Mouse (Mus musculus) adrenal gland, postnatal 10 days (tissue): Measurements from ENCODE around the gene Tcf20. TPM values are rescaled to one million over a fixed set of nuclear protein-coding genes. Genes with fewer than 3 reads are reported as not detected.
"Not testable (repeated sequence)": the region's sequence is repeated elsewhere in the genome, so short reads cannot be mapped to it uniquely, and the experiment has no call there.

Experiments used
- DNase-seq: peaks from one replicate; pipeline ENCODE4 v3.0.0; 2021; ENCODE audit warnings: mixed read lengths
- microRNA-seq: library from miRNA; unstranded; fragments of <30 nt; microRNA quantifications from one replicate; pipeline ENCODE4 v1.2.0, GENCODE M21; 2021
- total RNA-seq, 2 experiments: library from RNA; stranded (reverse); gene quantifications; 2 replicates each; pipeline ENCODE4 v1.2.3; 2021

Gene Tcf20
- total RNA-seq, 2 experiments from 2014 or later = 70.8 to 71.5 TPM

DNA sequence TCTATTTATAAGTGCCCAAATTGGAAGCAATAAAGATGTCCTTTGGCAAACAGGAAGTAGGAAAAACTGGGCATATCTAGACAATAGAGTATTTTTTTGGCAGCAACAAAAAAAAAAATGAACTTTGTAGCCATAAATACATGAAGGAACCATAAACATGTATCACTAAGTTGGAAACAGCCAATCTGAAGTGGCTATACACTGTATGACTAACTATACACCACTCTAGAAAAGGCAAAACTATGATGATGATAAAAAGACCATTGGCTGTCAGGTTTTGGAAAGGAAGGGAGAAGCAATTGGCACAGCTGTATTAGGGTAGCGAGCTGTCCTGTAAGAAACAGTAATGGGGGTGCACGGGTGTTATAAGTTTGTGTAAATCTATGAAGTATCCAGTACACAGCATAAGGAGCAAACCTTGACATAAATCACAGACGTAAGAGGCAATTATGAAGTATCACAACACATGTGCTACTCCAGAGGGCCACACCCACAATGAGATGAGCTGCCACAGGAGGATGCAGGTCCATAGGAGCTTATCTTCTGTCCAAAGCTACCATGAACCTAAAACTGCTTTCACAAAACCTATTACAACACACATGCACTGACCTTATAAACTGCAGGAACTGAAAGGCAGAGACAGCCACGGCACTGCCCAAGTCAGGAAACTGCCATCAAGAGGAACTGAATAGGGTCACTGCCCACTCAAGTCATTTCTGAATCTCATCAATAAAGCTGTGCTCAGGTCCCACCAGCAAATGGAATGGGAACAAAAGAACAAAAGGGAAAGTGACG lies 180.5 kb downstream of the Tcf20 start:
- DNase-seq = no peak

DNA sequence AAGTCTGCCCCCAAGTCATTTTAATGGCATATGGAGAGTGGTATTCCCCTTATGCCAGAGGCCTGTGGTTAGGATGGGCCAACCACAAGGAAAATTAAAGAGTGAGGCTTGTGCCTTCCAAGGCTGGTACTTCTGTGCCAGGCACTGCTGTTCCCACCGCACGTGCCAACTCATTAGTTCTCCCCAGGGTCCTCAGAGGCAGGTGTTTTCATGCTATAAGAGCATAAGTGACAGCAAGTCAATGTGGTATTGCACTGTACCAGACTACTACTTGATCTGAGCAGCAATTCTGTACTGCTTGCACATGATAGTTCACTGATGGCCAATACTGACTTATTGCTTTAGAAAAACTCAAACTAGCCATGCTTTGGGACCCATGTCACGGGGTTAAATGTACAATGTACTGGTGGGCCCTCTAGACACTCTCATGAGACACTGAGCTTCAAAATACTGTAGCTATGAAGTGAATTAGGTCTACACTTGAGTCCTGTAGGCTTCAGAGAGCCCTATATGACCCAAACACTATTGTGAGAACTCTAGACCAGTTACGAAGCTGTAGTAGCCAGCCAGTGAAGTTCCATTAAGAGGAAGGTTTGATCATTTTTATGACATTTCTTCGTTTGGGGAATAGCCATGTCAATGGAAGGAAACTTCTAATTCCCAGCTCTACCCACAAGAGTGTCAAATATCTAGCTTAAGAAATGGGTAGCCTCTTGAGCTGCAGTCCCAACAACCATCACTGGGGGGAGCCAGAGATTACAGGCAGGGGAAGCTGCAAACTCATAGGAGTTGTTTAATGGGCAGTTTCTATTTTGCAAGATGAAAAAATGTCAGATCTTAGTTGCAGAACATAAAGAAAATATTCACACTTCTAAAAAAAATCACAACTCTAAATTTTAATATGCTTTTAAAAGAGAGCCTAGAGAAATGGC lies 182.7 kb downstream of the Tcf20 start:
- peak; percentile 91 for DNase-seq

DNA sequence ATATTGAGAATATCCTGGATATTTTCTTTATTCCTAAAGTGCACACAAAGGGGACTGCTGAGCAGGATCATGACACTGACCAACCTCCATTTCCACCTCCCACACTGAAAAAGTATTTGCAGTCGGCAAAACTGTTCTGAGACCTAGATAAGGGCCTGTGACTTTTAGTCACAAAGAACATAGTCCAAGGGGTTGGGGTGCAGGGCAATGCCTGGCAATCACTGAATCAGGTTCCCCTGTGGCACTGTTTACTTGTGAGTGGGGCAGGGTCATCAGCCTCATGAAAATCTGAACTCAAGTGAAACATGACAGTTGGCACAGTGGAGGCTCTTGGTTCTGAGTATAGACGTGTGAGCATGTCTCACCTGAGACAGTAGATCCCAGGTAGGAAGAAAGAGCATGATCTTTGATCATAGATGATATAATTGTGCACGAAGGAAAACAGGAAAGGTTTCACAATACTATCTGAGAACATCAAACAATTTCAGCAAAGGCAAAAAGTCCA lies 191.7 kb downstream of the Tcf20 start:
- DNase-seq = no peak

DNA sequence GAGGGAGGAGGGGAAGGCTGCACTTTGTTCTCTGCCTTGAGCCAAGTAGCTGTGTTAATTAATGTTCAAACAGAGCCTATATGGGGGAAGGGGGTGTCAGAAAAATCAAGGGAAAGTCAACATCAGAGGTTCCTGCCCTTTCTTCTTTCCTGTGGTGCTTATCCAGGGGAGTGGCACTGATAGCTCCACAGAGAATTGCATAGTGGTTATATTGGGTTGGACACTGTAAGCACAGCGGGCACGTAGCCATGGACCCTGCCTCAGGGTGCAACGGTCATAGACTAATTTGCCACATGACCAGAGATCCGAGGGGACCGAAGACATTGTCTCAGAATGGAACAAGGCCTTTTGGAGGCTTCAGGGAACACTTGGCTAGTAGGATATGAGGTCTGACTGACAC lies 193.4 kb downstream of the Tcf20 start, which contains the start of gene Cyp2d26:
Cyp2d26 (minus strand) TSS at position 18 of the 400 bp plus-strand sequence.
- no peak for DNase-seq

DNA sequence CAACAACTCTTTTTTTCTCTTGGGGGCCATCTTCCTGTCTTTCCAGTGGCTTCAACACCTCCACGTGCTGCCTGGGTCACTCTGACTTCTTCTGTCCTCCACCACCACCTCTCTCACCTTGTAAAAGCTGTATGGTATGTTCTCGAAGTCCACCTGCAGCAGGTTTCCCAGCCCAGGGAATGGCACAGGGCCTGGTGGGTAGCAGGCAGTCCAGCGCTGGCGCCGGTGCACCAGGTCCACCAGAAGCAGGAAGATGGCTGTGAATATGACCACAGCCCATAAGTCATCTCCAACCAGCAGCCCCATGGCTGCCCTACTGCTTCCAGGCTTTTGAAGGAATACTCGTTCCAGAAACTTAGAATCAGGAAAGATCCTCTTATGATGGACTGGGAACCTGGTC lies 193.8 kb downstream of the Tcf20 start:
- DNase-seq = no peak

DNA sequence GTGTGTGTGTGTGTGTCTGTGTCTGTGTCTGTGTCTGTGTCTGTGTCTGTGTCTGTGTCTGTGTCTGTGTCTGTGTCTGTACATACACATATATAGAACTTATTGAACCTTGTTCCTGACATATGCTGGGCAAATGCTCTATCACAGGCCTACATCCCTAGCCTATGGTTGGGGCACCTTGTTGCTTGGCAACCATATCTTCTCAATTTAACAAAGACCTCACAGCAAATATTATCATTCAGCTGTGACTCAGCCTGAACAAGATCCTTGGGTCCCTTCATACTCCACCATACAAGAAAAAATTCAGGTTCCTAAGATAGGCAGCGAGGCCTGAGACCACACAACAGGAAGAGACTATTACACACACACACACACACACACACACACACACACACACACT lies 194.2 kb downstream of the Tcf20 start:
- no peak for DNase-seq

DNA sequence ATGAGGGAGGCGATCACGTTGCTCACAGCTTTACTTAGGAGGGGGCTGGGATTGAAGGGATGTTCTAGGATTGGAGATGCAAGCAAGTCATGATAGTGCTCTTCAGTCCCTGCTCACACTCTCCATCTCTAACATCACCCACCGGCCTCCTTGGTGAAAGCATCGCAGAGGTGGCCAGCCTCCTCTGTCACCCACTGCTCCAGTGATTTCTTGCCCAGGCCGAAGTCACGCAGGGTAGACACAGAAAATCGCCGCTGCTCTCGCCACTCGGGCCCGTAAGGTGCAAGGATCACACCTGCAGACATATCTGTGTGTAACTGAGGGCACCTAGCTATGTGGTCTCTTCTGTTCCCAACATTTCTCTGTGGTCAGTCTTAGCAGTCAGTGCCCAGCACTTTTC lies 195.1 kb downstream of the Tcf20 start:
- DNase-seq = no peak

DNA sequence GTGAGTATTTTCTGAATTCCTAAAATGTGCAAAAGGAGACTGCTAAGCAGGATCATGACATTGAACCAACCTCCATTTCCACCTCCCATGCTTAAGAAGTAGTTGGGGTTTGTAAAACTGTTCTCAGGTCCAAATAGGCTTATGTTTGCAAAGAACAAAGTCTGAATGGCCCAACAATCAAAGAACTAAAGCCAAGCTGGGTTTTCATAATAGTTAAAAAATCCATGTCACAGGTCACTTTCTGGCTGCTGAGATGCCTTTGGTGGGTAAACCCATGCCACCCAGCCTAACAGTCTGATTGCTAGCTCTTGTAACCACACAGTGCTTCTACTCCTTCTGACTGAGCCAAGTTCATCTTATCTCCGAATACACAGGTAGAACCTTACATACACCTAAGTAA lies 203.1 kb downstream of the Tcf20 start:
- no peak for DNase-seq

DNA sequence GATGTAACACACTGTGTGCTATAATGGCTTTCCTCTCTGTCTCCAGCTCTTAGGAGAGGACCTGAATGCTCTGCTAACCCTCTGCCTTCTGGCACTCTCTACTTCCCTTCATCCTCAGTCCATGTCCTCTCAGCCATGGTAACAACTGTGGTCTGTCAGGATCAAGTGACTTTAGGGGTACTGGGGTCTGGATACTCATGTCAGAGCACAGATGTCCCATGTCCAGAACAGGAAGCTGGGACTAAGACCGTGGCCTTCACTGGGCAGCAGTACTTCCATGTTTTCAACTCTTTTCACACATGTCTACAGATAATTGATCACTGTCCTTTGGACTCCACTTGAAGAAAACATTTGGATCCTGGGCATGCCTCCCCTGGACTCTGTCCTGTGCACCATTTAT lies 203.9 kb downstream of the Tcf20 start:
- DNase-seq = no peak

DNA sequence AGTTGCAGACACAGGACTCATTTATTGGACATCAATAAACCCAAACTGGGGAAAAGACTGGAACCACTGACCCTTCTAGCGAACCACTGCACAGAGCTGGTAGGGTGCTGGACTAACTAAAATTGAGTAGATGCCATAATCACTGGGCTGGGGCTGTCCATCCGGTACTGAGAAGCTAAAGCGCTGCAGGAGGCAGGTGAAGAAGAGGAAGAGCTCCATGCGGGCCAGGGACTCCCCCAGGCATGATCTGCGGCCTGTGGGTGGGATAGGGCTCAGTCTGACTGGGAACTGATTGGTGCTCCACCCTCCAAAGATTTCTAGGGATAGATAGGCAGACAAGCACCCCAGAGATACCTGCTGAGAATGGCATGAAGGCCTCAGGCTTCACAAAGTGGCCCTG lies 209.8 kb downstream of the Tcf20 start:
- DNase-seq = not testable (repeated sequence)

DNA sequence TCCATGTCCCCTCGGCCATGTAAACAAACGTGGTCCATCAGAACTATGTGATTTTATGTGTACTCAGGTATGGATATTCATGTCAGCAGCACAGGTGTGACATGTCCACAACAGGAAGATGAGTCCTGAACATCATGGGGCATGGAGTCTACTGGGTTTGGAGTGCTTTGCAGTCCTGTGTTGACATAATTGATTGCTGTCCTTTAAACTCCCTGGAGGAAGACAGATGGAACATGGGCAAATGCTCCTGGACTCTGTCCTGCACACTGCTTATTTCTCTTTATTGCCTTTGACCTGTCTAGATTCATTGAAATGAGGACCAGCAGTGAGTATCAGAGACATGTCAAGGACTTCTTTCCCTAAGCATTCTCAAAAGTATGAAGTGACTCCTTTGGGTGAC lies 221.7 kb downstream of the Tcf20 start:
- no peak for DNase-seq

DNA sequence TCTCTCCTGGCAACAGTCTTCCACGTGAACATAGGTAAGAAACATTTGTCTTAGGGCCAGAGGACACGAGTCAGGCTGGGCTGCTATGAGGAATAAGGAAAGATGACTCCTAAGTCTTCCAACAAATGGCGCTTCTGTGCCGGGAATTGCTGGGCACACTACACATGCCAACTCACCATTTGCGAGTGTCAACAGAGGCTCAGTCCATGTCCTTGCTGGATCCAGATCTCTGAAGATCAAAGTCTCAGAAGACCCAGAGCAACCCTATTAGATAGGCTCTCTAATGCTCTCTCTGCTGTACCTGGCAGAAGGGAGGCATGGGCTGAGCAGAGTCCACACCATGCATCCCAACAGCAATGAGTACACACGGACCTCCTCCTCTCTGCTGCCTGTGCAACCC lies 222.8 kb downstream of the Tcf20 start:
- no peak for DNase-seq

DNA sequence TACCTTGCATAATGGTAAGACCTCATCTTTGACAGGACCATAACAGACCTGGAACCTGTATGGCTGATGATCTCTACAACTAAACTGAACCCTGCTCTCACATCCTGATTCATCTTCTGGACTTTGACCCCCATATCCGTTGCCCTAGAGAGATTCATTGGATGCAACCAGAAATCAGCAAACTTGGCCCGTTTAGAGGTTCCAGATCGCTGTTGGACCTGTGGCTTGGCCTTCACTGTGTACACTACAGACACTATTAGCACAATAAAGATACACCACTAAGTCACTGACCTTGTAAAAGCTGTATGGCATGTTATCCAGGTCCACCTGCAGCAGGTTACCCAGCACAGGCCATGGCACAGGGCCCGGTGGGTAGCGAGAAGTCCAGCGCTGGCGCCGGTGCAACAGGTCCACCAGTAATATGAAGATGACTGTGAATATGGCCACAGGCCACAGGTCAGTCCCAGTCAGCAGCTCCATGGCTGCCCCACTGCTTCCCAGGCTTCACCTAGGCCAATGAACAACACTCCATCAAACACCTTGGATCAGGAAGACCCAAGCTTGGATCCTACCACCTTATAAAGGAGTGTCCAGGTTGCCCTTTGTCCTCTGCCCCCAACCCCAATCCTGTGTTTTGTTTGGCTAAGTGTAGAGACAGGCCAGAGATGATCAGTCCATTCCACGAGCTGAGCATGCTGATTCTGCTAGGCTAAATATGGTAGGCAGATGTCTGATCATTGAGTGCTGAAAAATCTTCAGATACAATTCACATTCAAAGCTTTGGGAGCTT lies 223.8 kb downstream of the Tcf20 start, which contains the start of gene Cyp2d40:
Cyp2d40 (minus strand) TSS at position 553 of the 790 bp plus-strand sequence.
- no peak for DNase-seq

Small RNA genes lying within 50 kb of the gene (microRNA-seq; reads per million reads assigned to microRNA genes)
- gene Gm27618 (not detected), gene Mir3080 (2.3 reads per million)

Other genes starting within 250 kb of the Tcf20 start
- gene Cyp2d40, start 223.7 kb downstream of the Tcf20 start, total RNA-seq = 1 to 10 TPM; 1.8 to 3.6 TPM
- gene Cyp2d26, start 193.6 kb downstream of the Tcf20 start, total RNA-seq = 100 to 1,000 TPM in 1 of 2 experiments, 10 to 100 TPM in 1; 75.9 to 190 TPM
- gene Nfam1, start 45.4 kb upstream of the Tcf20 start, total RNA-seq = 1 to 10 TPM; 3.2 to 4.5 TPM
- 10 to 100 TPM; 71.2 to 89.2 TPM for gene Serhl, start 101.6 kb upstream of the Tcf20 start, total RNA-seq
- gene Rrp7a, start 134.9 kb upstream of the Tcf20 start, total RNA-seq = 10 to 100 TPM; 75.1 to 75.6 TPM
- gene Poldip3, start 161.5 kb upstream of the Tcf20 start, total RNA-seq = 10 to 100 TPM; 85.1 to 90.9 TPM
- 100 to 1,000 TPM; 176 to 199 TPM for gene Cyb5r3, start 184.7 kb upstream of the Tcf20 start, total RNA-seq